Mouse (Mus musculus) testis, postnatal 10 days (tissue): ENCODE measurements around the gene Gpr173.
"Not testable (repeated sequence)": the region's sequence is repeated elsewhere in the genome, so short reads cannot be mapped to it uniquely, and the experiment has no call there.

Experiments
- DNase-seq: peaks from one replicate; pipeline ENCODE4 v3.0.0; 2021; ENCODE audit warnings: low spot score

Gpr173 gene

GRCm38 (mm10) chrX:152368397-152369273 is at the start of gene Gpr173:
TSS of gene Gpr173 (minus strand) at chrX:152368704.
- DNase-seq = peak; percentile 69

- no peak for DNase-seq
These were observed 34.7 kb upstream of the Gpr173 start for GRCm38 (mm10) chrX:152403251-152403650.

- DNase-seq = no peak
These were observed 31.6 kb upstream of the Gpr173 start for GRCm38 (mm10) chrX:152400096-152400495.

- DNase-seq = no peak
These were observed 479 bp downstream of the Gpr173 start for GRCm38 (mm10) chrX:152368054-152368396.

GRCm38 (mm10) chrX:152366418-152366817 is 2.1 kb downstream of the Gpr173 start:
- no peak for DNase-seq

GRCm38 (mm10) chrX:152352553-152353153 is 15.9 kb downstream of the Gpr173 start:
- DNase-seq = no peak

GRCm38 (mm10) chrX:152347041-152347440 is 21.5 kb downstream of the Gpr173 start:
- DNase-seq = no peak

GRCm38 (mm10) chrX:152346587-152346986 is 21.9 kb downstream of the Gpr173 start:
- DNase-seq = no peak

- DNase-seq = no peak
These were observed 25.6 kb downstream of the Gpr173 start for GRCm38 (mm10) chrX:152342903-152343302.

GRCm38 (mm10) chrX:152342358-152342901 is 26.1 kb downstream of the Gpr173 start, which contains the start of gene Tspyl2:
TSS of gene Tspyl2 (minus strand) at chrX:152342425.
- DNase-seq = peak; percentile 94

- no peak for DNase-seq
These were observed 27.0 kb downstream of the Gpr173 start for GRCm38 (mm10) chrX:152341496-152341895.

- peak; percentile 90 for DNase-seq
These were observed 31.8 kb downstream of the Gpr173 start for GRCm38 (mm10) chrX:152336546-152337332.

GRCm38 (mm10) chrX:152336123-152336522 is 32.4 kb downstream of the Gpr173 start:
- DNase-seq = not testable (repeated sequence)

- not testable (repeated sequence) for DNase-seq
These were observed 39.1 kb downstream of the Gpr173 start for GRCm38 (mm10) chrX:152329400-152329799.

GRCm38 (mm10) chrX:152327689-152328052 is 40.8 kb downstream of the Gpr173 start:
- no peak for DNase-seq

- DNase-seq = peak; percentile 65
These were observed 41.4 kb downstream of the Gpr173 start, which contains the start of gene Kantr for GRCm38 (mm10) chrX:152326996-152327688. TSS of gene Kantr (minus strand) at chrX:152327495.

GRCm38 (mm10) chrX:152323584-152323983 is 44.9 kb downstream of the Gpr173 start:
- DNase-seq = no peak

GRCm38 (mm10) chrX:152322776-152323175 is 45.7 kb downstream of the Gpr173 start:
- no peak for DNase-seq

GRCm38 (mm10) chrX:152320535-152320934 is 48.0 kb downstream of the Gpr173 start:
- no peak for DNase-seq

- peak; percentile 46 for DNase-seq
These were observed 60.6 kb downstream of the Gpr173 start for GRCm38 (mm10) chrX:152307942-152308341.

GRCm38 (mm10) chrX:152307371-152307770 is 61.1 kb downstream of the Gpr173 start:
- no peak for DNase-seq

GRCm38 (mm10) chrX:152306224-152306623 is 62.3 kb downstream of the Gpr173 start:
- no peak for DNase-seq
